ENCODE assay signal across 21 mouse cellular contexts in the genomic region with DNA sequence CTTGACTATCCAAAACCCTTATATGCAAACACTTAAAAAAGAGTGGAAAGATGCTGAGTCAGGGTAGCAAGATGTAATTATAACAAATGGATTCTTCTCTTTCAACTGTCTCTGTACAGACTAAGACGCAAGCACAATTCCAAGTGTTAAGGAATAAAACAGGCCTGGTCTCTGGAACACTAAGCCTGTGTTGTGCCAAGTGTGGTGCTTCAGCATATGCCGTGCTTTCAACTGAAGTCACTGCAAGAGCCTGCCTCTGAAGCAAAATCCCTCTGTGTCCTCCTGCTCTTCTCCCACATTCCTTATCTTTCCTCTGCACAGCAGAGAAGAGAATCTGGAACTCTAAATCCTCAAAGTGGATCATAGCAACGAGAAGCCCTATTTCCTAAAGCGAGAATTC. TPM values are rescaled to one million over a fixed set of nuclear protein-coding genes. Genes with fewer than 3 reads are reported as not detected.
DNase-seq lines count a peak whose midpoint lies in the region; TF ChIP-seq lines count a peak whose summit lies in the region.
"Had no signal": no experiment of that assay in that cellular context is flagged by ENCODE, and none has a peak within 500 bp of the region (broad histone marks: within the 10 kb centered on the region; RNA-seq: fewer than 3 reads in every experiment).

No protein-coding gene starts in this region.

- peak overlapping the region; percentile 26; the same call in 1 of the 2 replicates for H3K27ac ChIP-seq in left cerebral cortex, adult 2 months
- H3K27ac ChIP-seq: forebrain, embryonic 10.5 days; gastrocnemius, adult 2 months; heart, embryonic 15.5 days; hindbrain, embryonic 10.5 days; hindbrain, embryonic 13.5 days had no signal

- no peak for TF ChIP-seq CTCF in left cerebral cortex, adult 2 months (IDR thresholded peaks at IDR 0.05)

- intact Hi-C loops in left cerebral cortex, adult 2 months (cut with DNase I) = loop anchor here (5.0 kb wide), 1 partner anchor 58 kb away; a partner anchor contains a TSS

- peak; percentile 19 to 50 for DNase-seq in layer of hippocampus, adult 18-20 months (ENCODE audit: low spot score in 2 of 2)
- DNase-seq in layer of hippocampus, postnatal 14 days (ENCODE audit: low spot score in 2 of 2) = no peak
- no peak for DNase-seq in left cerebral cortex, adult 2 months (ENCODE audit: extremely low spot score in 1 of 2, low spot score in 2 of 2)
- no peak for DNase-seq in left cerebral cortex, adult 8-10 months (ENCODE audit: low spot score in 2 of 2)
- DNase-seq in telencephalon, adult 2 months (ENCODE audit: low read depth, low spot score) = peak; percentile 53
- DNase-seq in heart, adult 11 months = no peak
- DNase-seq: adrenal gland, adult 2 months; adrenal gland, postnatal 25 days; cerebellum, adult 18-20 months; cerebellum, adult 9-10 months; gastrocnemius, adult 2 months; gastrocnemius, postnatal 14 days; heart, adult 18-20 months; heart, postnatal 10 days; heart, postnatal 36 days had no signal

- no peak overlapping the region for H3K4me3 ChIP-seq in left cerebral cortex, adult 2 months
- H3K4me3 ChIP-seq: forebrain, embryonic 10.5 days; gastrocnemius, adult 2 months; heart, embryonic 12.5 days; heart, embryonic 15.5 days; hindbrain, embryonic 10.5 days; hindbrain, embryonic 13.5 days had no signal

RNA-seq across cellular contexts. Expression of a gene that starts 59.7 kb away (rescaled TPM):
- total RNA-seq in layer of hippocampus, adult 18-20 months (2021) = 1,000 to 10,000 TPM; 1,626 to 1,851 TPM
- total RNA-seq in layer of hippocampus, postnatal 14 days (2021) = 1,000 to 10,000 TPM; 1,983 to 2,031 TPM
- total RNA-seq in left cerebral cortex, adult 2 months (2021) = 100 to 1,000 TPM; 851 to 933 TPM
- 1,000 to 10,000 TPM; 1,163 to 1,347 (median 1,209) TPM for total RNA-seq in left cerebral cortex, adult 8-10 months (2022)
- total RNA-seq: MEL had no signal

Comparison
In these comparisons a context has a peak if more than half of its experiments do, and no peak if none do; other contexts are left out.
1. DNase-seq: peak in layer of hippocampus, adult 18-20 months (2 of 2) and telencephalon, adult 2 months (single experiment); none in layer of hippocampus, postnatal 14 days (0 of 2), left cerebral cortex, adult 2 months (0 of 2), left cerebral cortex, adult 8-10 months (0 of 2) and heart, adult 11 months (single experiment).